Mouse (Mus musculus) gastrocnemius, adult 8-10 months (tissue): ENCODE measurements around the gene Prr7. TPM values are rescaled to one million over a fixed set of nuclear protein-coding genes. Genes with fewer than 3 reads are reported as not detected.

Experiments
- DNase-seq, 2 experiments: peaks; one replicate each; pipeline ENCODE4 v3.0.0; 2022; ENCODE audit warnings: low spot score in 2 of 2
- total RNA-seq, 4 experiments: library from RNA; stranded (reverse); gene quantifications; 2 replicates each; pipeline ENCODE4 v1.2.4; 2022

Gene Prr7
- total RNA-seq, 4 experiments from 2014 or later, result 0.20 to 0.39 TPM; not detected in 2

GRCm38 (mm10) chr13:55448131-55448530, 15.9 kb upstream of the Prr7 start:
- DNase-seq, result no peak

- DNase-seq, result no peak
These were observed 14.9 kb upstream of the Prr7 start for GRCm38 (mm10) chr13:55449205-55449604.

- no peak for DNase-seq
These were observed 14.2 kb upstream of the Prr7 start for GRCm38 (mm10) chr13:55449679-55450441.

GRCm38 (mm10) chr13:55450511-55450980, 13.5 kb upstream of the Prr7 start:
- DNase-seq, result peak; percentile 81 to 90

- no peak for DNase-seq
These were observed 12.8 kb upstream of the Prr7 start for GRCm38 (mm10) chr13:55451296-55451695.

GRCm38 (mm10) chr13:55451785-55452549, 12.1 kb upstream of the Prr7 start:
- peak in 1 of 2 experiments; percentile 45 for DNase-seq

- DNase-seq, result no peak
These were observed 1.1 kb upstream of the Prr7 start for GRCm38 (mm10) chr13:55462965-55463364.

- no peak for DNase-seq
These were observed 554 bp upstream of the Prr7 start for GRCm38 (mm10) chr13:55463399-55464026.

- DNase-seq, result no peak
These were observed 1.1 kb downstream of the Prr7 start for GRCm38 (mm10) chr13:55465184-55465583.

- DNase-seq, result no peak
These were observed 1.9 kb downstream of the Prr7 start for GRCm38 (mm10) chr13:55465830-55466440.

- DNase-seq, result no peak
These were observed 4.9 kb downstream of the Prr7 start for GRCm38 (mm10) chr13:55468851-55469560.

GRCm38 (mm10) chr13:55470372-55470771, 6.3 kb downstream of the Prr7 start:
- no peak for DNase-seq

- peak; percentile 67 to 71 for DNase-seq
These were observed 7.2 kb downstream of the Prr7 start for GRCm38 (mm10) chr13:55471156-55471818.

GRCm38 (mm10) chr13:55471819-55472131, 7.7 kb downstream of the Prr7 start:
- DNase-seq, result no peak

GRCm38 (mm10) chr13:55472132-55473022, 8.3 kb downstream of the Prr7 start:
- DNase-seq, result no peak

GRCm38 (mm10) chr13:55473076-55473831, 9.2 kb downstream of the Prr7 start:
- DNase-seq, result no peak

GRCm38 (mm10) chr13:55473961-55474360, 9.9 kb downstream of the Prr7 start:
- no peak for DNase-seq

GRCm38 (mm10) chr13:55474621-55475069, 10.6 kb downstream of the Prr7 start:
- no peak for DNase-seq

- DNase-seq, result no peak
These were observed 11.7 kb downstream of the Prr7 start for GRCm38 (mm10) chr13:55475750-55476149.
